Mouse (Mus musculus) hindbrain, postnatal 0 days (tissue): ENCODE data around the gene Gm10643. TPM values are rescaled to one million over a fixed set of nuclear protein-coding genes. Genes with fewer than 3 reads are reported as not detected.

Experiments
- ATAC-seq: fragments of 200-750 bp; cut with Nextera tagmentation; 2 replicates; pipeline ENCODE4 v1.8.0; 2017; ENCODE audit warnings: mild to moderate bottlenecking, moderate TSS enrichment, moderate library complexity
- DNase-seq: peaks from one replicate; pipeline ENCODE4 v3.0.0-alpha.2; 2015; ENCODE audit warnings: low spot score
- H3K27ac ChIP-seq: fragments of 300-500 bp; sonication (generic); 2 replicates; pipeline ENCODE4 v1.5.1; 2014; ENCODE audit warnings: mild to moderate bottlenecking
- H3K27me3 ChIP-seq: fragments of 300-500 bp; sonication (generic); 2 replicates; pipeline ENCODE4 v1.6.1; 2014; ENCODE audit warnings: low read length, mixed read lengths; ENCODE audit not compliant: insufficient read depth
- H3K36me3 ChIP-seq: fragments of 300-500 bp; sonication (generic); 2 replicates; pipeline ENCODE4 v1.6.1; 2014; ENCODE audit warnings: low read length, mixed read lengths; ENCODE audit not compliant: insufficient read depth
- H3K4me1 ChIP-seq: fragments of 300-500 bp; sonication (generic); 2 replicates; pipeline ENCODE4 v1.6.1; 2014; ENCODE audit warnings: antibody characterized with exemption, low read length, mixed read lengths; ENCODE audit not compliant: insufficient read depth
- H3K4me2 ChIP-seq: fragments of 300-500 bp; sonication (generic); 2 replicates; pipeline ENCODE4 v1.6.1; 2014; ENCODE audit warnings: low read depth, mild to moderate bottlenecking, low read length, moderate library complexity, mixed read lengths
- H3K4me3 ChIP-seq: fragments of 300-500 bp; sonication (generic); 2 replicates; pipeline ENCODE4 v1.5.1; 2014; ENCODE audit warnings: low read length
- H3K9ac ChIP-seq: fragments of 300-500 bp; sonication (generic); replicated peaks from 2 replicates; pipeline ENCODE4 v1.6.1; 2014; ENCODE audit warnings: mild to moderate bottlenecking, low read length, moderate library complexity, mixed read lengths
- H3K9me3 ChIP-seq: fragments of 300-500 bp; sonication (generic); 2 replicates; pipeline ENCODE4 v1.6.1; 2016; ENCODE audit warnings: low read length, mixed read lengths
- CTCF ChIP-seq: IDR thresholded peaks from 2 replicates; pipeline ENCODE4 v1.5.1; 2016; ENCODE audit warnings: antibody characterized with exemption, control low read depth, low read depth
- WGBS: fragments of 180-500 bp; shearing (Covaris S2); extraction: QIAGEN DNeasy Blood & Tissue Kit; methylation state at CpG from one replicate; pipeline ENCODE4 v1.1.7; 2014; 5-methylcytosine and 5-hydroxymethylcytosine counted together
- polyA plus RNA-seq: library from polyadenylated mRNA; unstranded; fragments of >200 nt; fragmentation: Nextera tagmentation; extraction: Ambion mirVana; gene quantifications from 2 replicates; pipeline ENCODE4 v1.2.1, GENCODE M21; 2015
- total RNA-seq: library from RNA; depleted of rRNA; stranded (reverse); fragments of >200 nt; gene quantifications from 2 replicates; pipeline ENCODE4 v1.2.3, GENCODE M21; 2014; rRNA removed

Gm10643 gene
- total RNA-seq (0.25 and 3.0 TPM in 2 replicates), polyA plus RNA-seq (1.6 and 2.4 TPM in 2 replicates)

DNA sequence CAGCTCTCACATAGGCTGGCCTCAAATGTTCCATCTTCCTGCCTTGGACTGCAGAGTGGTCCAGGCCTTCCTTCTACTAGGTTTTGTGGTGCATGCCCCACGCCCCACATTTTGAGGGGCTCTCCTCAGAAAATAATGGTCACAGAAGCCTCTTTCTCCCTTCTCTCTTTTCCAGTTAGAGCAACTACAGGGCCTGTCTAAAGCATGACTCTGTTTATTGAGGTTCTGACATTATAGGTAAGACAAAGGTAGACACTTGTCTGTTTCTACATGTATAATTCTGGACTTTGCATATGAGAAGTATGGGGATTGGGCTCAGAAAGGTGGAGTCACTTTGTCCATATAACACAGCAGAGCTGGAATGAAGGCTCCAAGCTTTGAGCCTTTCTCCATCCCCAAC, at the start of gene Gm10643:
TSS of gene Gm10643 (minus strand) at position 101 of the 400 bp plus-strand sequence.
- Histone ChIP-seq H3K27me3 (no peaks in the 10 kb centered on the region), H3K9me3 (no peaks in the 10 kb centered on the region), H3K27ac (peak within 1 kb of the TSS; percentile 78), H3K4me2 (peak within 1 kb of the TSS; percentile 66), H3K4me3 (peak within 1 kb of the TSS; percentile 93), H3K4me1 (peaks cover 15% of the 10 kb centered on the region), H3K9ac (peak within 1 kb of the TSS; percentile 53), H3K36me3 (no peaks in the 10 kb centered on the region)
- no peak for DNase-seq
- ATAC-seq = no peak
- TF ChIP-seq CTCF = no peak
- WGBS = 100% methylated on average over 1 of the region's 1 CpGs

- 99% methylated on average over 6 of the region's 6 CpGs for WGBS
- H3K27ac ChIP-seq = no peak overlapping the region
- H3K9ac ChIP-seq = no peak overlapping the region
- H3K4me2 ChIP-seq = no peak overlapping the region
- no peak for DNase-seq
- no peak for TF ChIP-seq CTCF
- no peak overlapping the region for H3K4me3 ChIP-seq
- no peaks in the 10 kb centered on the region for H3K27me3 ChIP-seq
- ATAC-seq = no peak
- H3K4me1 ChIP-seq = peaks cover 14% of the 10 kb centered on the region; the same call in 1 of the 2 replicates
- H3K9me3 ChIP-seq = no peaks in the 10 kb centered on the region
- no peaks in the 10 kb centered on the region; the same call in 1 of the 2 replicates for H3K36me3 ChIP-seq
Observed at GRCm38 (mm10) chr8:84106216-84107040, 41.5 kb upstream of the Gm10643 start.

DNA sequence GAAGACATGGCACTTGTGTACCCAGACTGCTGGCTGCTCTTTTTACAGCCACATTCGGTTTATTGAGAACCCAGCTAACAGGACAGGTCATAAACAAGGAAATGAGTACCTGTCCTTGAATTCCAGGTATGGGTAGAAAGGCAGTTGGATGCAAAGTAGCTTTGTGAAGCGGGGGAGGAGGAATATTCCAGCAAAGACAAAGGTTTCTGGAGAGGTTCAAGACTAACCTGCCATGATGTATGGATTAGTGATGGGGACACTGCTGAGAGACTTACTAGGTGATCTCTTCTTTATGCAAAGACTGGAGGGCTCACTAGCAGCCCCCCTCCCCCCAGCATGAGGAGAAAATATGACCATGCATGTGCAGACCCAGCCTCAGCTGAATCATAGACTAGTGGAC, 40.7 kb upstream of the Gm10643 start:
- Histone ChIP-seq H3K9me3 (no peaks in the 10 kb centered on the region), H3K36me3 (no peaks in the 10 kb centered on the region; the same call in 1 of the 2 replicates), H3K9ac (no peak overlapping the region), H3K4me1 (peaks cover 14% of the 10 kb centered on the region; the same call in 1 of the 2 replicates), H3K4me3 (no peak overlapping the region), H3K4me2 (no peak overlapping the region), H3K27ac (peak overlapping the region; percentile 83; the same call in 1 of the 2 replicates), H3K27me3 (no peaks in the 10 kb centered on the region)
- WGBS = 86% methylated on average over 2 of the region's 2 CpGs
- DNase-seq (no peak), ATAC-seq (no peak)
- no peak for TF ChIP-seq CTCF

DNA sequence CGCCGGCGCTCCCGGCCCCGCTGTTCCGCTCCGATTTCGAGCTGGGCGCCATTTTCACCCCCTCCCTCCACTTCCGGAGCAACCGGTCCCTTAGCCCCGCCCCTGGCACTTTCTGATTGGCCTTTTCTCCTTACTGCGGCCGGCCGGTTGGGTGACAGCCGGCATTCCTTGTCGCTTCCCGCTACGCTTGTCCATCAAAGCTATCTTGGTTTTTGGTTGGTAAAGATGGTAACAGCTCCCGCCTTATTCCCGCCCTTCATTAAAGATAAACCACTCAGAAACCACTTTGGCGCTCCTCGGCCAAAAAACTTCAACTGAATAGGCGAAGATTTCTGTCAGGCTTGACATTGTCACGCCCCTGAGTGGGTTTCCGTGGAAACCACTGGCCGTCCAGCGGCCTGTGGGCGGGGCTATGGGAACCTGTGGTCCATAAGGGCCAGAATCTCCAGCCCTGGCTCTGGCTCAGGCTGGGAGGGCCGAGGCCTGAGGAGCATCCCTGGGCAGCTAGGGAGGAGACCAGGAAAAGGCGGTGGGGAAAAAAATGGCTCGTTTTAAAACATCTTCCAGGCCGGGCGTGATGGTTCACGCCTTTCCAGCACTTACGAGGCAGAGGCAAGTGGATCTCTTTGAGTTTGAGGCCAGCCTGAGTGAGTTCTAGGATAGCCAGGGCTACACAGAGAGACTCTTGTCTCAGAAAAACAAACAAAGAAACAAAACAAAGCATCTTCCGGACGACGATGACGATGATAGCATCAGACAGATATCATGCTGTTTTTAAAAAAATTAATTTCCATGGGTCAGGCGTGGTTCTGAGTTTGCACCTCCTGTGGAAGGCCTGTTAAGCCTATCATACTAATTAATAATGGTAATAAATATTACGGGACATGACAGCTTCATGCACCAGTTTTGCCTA, 40.0 kb upstream of the Gm10643 start, which contains the start of gene Dcaf15:
TSS of gene Dcaf15 (minus strand) at position 72 of the 913 bp plus-strand sequence.
- peak; percentile 98 for ATAC-seq
- 5% methylated on average over 42 of the region's 42 CpGs for WGBS

GRCm38 (mm10) chr8:84104221-84104620, 39.3 kb upstream of the Gm10643 start:
- ATAC-seq = peak; percentile 77
- WGBS = 1% methylated on average over 25 of the region's 29 CpGs

More for the DNA sequence above, 40.0 kb upstream of the Gm10643 start, which contains the start of gene Dcaf15:
- Histone ChIP-seq H3K4me1 (peaks cover 14% of the 10 kb centered on the region; the same call in 1 of the 2 replicates), H3K36me3 (no peaks in the 10 kb centered on the region; the same call in 1 of the 2 replicates), H3K27me3 (no peaks in the 10 kb centered on the region), H3K27ac (peak within 1 kb of the TSS; percentile 93), H3K9ac (peak within 1 kb of the TSS; percentile 67), H3K4me2 (peak within 1 kb of the TSS; percentile 75), H3K9me3 (no peaks in the 10 kb centered on the region), H3K4me3 (peak within 1 kb of the TSS; percentile 70)
- DNase-seq = peak; percentile 100
- TF ChIP-seq CTCF = no peak

GRCm38 (mm10) chr8:84103601-84104000, 38.7 kb upstream of the Gm10643 start:
- ATAC-seq = no peak
- no peaks in the 10 kb centered on the region for H3K9me3 ChIP-seq
- WGBS = 28% methylated on average over 3 of the region's 3 CpGs

More at GRCm38 (mm10) chr8:84104221-84104620, 39.3 kb upstream of the Gm10643 start:
- Histone ChIP-seq H3K27ac (peak overlapping the region; percentile 93), H3K4me2 (peak overlapping the region; percentile 75), H3K4me3 (peak overlapping the region; percentile 70), H3K9me3 (no peaks in the 10 kb centered on the region), H3K9ac (peak overlapping the region; percentile 67), H3K36me3 (no peaks in the 10 kb centered on the region; the same call in 1 of the 2 replicates), H3K4me1 (peaks cover 14% of the 10 kb centered on the region; the same call in 1 of the 2 replicates), H3K27me3 (no peaks in the 10 kb centered on the region)
- DNase-seq = peak; percentile 84
- TF ChIP-seq CTCF = peak; percentile 54

More at GRCm38 (mm10) chr8:84103601-84104000, 38.7 kb upstream of the Gm10643 start:
- Histone ChIP-seq H3K36me3 (peaks cover 3% of the 10 kb centered on the region), H3K27me3 (no peaks in the 10 kb centered on the region), H3K27ac (peak overlapping the region; percentile 93), H3K4me3 (peak overlapping the region; percentile 70), H3K4me2 (peak overlapping the region; percentile 75), H3K4me1 (peaks cover 14% of the 10 kb centered on the region; the same call in 1 of the 2 replicates), H3K9ac (peak overlapping the region; percentile 67)
- 0 out of 2 replicates have a peak, but pooled peaks have one; percentile 6 for TF ChIP-seq CTCF
- DNase-seq = peak; percentile 54
